Mouse (Mus musculus): ENCODE results near the gene Alb. TPM values are rescaled to one million over a fixed set of nuclear protein-coding genes. Genes with fewer than 3 reads are reported as not detected.

Gene Alb
- 1 to 10 TPM; 2.3 to 4.0 TPM for total RNA-seq (2021)

DNA sequence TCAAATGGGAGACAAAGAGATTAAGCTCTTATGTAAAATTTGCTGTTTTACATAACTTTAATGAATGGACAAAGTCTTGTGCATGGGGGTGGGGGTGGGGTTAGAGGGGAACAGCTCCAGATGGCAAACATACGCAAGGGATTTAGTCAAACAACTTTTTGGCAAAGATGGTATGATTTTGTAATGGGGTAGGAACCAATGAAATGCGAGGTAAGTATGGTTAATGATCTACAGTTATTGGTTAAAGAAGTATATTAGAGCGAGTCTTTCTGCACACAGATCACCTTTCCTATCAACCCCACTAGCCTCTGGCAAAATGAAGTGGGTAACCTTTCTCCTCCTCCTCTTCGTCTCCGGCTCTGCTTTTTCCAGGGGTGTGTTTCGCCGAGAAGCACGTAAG is at the start of gene Alb:
Gene Alb (plus strand): TSS at position 279 of the 400 bp plus-strand sequence.
- DNase-seq, result no peak

DNA sequence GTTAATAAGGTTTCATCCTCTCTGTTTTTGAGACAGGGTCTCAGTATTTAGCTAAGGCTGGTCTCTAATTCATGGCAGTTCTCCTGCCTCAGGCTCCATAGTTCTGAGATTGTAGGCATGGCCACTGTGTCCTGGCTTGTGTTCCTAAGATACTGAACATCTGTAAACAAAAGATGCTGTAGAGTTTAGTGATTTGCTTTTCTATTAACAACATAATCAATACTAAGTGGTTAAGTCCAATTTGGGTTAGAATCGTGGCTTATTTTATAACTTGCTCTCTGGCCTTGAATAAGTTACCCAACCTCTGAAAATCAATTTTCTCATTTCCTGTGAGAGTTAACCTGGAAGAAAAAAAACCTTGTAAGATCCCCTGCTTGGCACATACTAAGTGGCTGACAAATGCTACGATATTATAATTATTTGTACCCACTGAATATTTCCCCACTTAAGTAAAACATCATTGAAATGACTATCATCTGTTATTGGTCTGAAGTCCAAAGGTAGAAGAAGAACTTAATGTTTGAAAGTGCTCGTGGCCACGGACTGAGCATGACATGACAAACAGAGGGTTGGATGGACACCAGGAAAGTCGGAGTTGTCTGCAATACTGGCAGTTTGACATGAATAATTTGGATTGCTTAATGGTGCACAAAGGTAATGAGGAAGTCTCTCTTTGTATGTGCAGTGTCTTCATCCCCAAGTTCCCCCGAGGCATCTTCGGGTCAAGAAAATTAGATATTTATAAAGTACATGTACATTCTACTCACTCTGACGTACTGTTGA is 46.4 kb upstream of the Alb start:
- no peak for DNase-seq

DNA sequence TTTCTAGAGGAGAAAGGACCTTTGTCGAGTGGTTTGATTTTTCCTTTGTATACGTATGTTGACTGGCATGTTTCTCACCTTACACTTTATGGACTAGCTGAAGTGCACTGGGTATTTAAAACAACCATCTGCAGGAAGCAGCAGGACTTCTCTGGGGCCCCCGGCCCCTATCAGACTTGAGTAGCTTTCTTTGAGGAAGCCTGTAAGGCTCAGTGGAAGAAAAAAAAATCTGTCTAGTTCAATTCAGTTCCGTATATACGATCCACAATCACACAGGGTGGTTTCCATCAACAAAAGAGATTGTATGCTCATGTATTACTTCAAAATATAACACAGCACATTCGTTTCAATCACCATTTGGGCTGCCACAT is 45.8 kb upstream of the Alb start:
- DNase-seq, result no peak

DNA sequence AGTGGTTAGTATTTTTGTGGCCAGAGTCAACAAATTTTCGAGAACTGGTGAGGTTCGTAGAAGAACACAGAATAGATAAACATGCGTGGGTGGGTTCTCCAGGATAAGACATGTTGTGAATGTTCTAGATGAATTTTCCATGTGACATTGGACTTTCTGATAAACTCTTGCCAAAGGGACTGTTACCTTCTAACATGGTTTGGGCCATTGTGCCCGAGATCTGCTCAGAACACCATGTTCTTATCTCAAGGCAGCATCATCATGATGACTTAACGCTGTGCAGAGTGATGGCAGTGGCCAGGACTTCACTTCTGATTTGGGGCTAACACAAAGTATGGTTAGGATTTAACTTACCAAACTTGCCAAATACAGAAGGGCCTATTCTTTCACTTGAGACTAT is 36.1 kb upstream of the Alb start:
- DNase-seq, result no peak

DNA sequence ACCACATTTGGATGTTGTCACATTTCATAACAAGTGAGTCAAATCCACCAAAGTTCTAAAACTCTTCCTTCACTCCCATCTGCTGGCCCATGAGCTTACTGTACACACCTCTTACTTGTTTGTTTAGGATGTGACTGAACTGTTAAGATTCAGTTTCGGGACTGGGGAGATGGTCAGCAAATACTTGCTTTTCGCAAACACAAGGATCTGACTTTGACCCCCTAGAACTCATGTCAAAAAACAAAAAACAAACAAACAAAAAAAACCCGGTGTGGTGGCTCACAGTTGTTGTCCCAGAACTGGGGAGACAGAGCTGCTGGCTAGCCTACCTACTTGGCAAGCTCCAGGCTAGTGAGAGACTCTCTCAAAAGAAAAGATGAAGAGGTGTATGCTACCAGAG is 35.5 kb upstream of the Alb start:
- no peak for DNase-seq

DNA sequence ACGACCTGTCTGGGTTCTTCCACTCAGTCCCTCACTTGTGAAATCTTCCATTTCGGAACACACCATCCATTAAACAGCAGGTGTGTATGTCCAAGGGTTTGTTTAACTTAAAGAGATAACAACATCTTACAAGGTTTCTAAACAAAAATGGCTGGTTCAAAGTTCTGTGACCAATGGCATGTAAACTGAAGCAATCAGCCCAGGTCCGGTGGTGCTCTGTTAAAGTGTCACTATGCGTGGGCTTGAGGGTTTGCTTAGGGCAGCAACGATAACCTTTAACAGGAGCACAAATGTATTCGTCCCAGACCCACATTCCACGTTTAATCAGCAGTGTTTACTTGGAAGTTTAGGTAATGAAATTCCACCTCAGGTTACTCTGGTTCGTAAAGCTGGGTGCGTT is 29.6 kb upstream of the Alb start:
- no peak for DNase-seq

DNA sequence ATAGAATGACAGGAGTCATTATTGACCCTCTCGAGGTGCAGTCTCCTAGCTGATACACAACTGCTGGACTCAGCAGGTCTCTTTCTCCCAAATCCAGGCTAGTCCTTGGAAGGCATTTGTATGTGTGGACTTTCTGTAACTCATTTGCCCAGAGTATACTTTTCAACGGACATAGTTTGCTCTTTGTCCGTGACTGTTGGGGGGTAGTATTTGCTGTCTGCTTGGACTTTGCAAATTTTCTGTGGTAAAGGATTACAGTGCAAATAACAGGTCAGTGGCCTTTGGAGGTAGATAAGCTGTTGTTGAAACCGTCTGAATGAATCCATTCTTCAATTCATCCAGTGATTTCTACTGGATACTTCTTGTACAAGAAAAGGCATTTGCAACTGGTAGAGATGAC is 21.5 kb upstream of the Alb start:
- no peak for DNase-seq

DNA sequence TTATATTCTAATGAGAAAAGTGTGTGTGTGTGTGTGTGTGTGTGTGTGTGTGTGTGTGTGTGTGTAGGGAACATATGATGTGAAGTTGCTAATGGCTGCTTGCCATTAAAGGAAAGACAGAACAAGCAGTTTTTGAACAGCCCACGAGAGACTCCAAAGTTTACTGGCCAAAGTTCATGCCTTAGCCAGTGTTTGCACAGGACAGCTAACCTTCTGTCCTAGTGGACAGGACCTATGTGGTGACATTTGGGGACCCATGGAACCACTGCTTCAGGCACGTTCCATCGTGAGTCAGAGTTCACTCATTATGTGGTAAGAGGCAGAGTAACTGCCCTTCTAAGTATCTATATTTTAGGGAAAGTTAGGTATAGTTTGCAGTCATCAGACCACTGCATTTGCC is 13.1 kb upstream of the Alb start:
- DNase-seq, result no peak

DNA sequence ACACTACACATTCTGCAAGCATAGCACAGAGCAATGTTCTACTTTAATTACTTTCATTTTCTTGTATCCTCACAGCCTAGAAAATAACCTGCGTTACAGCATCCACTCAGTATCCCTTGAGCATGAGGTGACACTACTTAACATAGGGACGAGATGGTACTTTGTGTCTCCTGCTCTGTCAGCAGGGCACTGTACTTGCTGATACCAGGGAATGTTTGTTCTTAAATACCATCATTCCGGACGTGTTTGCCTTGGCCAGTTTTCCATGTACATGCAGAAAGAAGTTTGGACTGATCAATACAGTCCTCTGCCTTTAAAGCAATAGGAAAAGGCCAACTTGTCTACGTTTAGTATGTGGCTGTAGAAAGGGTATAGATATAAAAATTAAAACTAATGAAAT is 10.7 kb upstream of the Alb start:
- no peak for DNase-seq

DNA sequence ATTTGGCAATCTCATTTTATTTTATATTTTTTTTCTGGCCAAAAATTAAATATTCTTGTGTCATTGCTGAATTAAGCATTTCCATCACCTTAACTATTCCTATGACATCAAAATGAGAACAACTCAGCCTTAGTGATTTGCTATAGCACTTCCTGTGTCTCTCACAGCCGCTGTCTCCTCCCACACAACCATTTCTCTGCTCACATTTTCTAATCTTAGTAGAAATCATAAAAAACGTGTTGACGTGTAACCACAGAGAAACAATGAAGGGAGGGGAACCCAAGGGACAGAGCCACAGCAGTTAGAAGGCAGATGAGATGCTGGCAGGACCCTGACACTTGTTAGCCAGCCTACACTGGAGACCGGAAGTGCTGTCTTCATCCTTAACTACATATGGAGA is 8.0 kb upstream of the Alb start:
- DNase-seq, result no peak

DNA sequence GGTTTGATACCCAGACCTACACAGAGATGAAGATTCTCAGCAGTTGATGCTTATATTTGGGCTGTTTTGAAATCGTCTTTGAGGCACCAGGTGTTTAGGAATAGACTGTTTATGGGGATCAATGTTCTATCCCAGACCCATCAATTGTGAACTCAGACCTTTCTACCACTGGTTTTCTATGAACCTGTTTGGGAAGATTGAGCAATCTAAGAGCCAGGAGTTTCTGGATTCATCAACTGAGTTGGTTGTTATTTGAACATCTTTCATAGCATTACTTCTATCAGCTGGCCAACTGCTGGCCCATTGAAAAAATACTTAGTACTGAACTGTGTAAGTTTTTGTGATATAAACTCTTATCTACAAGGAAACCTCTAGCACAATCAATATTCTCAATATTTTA is 3.5 kb upstream of the Alb start:
- no peak for DNase-seq

DNA sequence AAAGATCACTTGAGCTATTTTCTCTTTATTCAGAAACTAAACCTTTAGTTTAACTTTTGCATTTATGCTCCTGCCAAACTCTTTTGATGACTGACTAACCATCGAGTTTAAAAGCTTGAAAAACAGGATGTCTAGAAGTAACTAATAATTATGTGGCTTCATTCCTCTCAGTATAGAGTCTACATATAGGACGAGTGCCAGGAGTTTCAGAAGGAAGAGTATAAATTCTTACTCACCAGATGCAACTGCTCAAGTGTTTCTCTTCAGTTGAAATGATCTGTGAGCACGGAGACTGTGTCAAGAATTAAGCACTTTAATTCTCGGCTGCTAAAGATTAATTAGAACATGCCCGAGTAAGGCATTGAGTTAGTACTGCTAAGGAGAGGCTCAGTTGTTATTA is 2.0 kb upstream of the Alb start:
- DNase-seq, result no peak

DNA sequence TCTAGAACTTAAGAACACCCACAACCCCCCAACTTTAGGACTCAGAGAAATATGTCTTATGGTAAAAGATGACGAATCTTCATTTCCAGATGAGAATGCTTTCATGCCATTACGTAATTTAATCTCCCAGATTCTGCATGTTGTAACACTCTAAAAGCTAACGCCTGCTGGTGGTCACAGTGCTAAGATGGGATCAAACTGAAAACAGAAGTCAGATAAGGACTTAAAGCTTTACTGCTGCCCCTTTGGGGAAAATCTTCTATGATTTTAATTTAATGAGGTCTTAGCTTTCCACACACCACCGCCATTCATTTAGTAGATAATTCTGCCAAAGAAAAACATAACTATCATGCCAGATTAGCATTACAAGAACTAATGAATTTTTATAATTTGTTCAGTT is 6.1 kb downstream of the Alb start:
- DNase-seq, result no peak

DNA sequence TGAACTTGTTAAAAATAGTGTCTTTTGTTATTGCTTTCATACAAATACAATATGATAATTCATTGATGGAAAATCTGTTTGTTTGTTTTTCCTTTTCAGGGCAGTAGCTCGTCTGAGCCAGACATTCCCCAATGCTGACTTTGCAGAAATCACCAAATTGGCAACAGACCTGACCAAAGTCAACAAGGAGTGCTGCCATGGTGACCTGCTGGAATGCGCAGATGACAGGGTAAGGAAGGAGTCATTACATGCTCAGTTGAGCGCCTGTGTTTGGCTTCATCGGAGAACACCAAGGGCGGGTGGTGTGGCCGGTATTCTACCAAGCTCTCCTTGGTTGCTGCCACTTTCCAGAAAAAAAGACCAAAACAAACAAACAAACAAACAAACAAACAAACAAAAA is 6.5 kb downstream of the Alb start:
- no peak for DNase-seq

DNA sequence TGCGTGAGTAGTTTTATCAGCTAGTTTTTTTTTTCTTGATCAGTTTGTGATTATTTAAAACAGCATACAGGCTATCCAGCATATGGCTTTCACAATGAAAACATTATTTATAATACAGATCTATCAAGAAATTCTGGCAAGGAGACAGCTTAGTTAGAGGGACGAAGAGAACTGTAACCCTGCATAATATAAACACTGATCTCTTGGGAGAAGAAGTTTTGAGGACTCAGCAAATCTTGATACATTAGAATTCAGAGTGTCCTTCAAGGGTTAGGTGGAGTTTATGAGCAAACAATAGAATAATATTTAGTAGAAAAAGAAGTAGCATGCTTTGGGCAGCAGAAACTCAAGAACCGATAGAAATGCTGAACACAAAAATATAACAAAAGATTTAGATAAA is 10.1 kb downstream of the Alb start:
- DNase-seq, result no peak

DNA sequence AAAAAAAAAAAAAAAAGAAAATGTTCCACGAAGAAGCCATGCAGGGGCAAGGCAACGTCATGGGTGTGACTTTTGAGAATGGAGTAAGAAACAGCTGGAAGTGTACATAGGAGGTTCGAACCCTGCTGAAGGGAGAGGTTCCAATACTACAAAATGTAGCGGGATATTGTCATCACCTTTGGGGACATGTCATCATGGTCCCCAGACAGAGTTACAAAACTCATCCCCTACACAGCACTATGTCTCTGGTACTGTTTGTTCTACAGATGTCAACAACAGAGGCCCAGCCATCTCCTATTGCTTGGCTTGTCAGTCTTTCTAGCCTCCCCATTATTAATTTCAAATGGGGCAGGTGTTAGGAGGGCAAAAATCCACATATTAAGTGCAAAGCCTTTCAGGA is 13.2 kb downstream of the Alb start:
- no peak for DNase-seq

DNA sequence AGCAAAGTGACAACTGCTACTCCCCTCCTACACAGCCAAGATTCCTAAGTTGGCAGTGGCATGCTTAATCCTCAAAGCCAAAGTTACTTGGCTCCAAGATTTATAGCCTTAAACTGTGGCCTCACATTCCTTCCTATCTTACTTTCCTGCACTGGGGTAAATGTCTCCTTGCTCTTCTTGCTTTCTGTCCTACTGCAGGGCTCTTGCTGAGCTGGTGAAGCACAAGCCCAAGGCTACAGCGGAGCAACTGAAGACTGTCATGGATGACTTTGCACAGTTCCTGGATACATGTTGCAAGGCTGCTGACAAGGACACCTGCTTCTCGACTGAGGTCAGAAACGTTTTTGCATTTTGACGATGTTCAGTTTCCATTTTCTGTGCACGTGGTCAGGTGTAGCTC is 13.7 kb downstream of the Alb start:
- DNase-seq, result no peak

DNA sequence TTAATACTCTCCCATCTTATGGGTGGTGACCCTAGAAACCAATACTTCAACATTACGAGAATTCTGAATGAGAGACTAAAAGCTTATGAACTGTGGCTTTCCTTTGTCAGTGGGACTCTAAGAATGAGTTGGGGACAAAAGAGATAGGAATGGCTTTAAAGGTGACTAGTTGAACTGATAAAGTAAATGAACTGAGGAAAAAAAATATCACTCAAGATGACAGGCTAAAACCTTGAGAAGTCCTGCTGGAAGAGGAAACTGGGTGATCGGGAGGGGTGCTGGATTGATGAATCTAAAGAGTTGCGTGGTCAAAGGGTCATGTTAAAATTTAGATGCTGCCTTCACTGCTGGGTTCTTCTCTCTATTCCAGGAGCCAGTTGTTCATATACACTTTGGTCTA is 16.0 kb downstream of the Alb start:
- DNase-seq, result no peak

DNA sequence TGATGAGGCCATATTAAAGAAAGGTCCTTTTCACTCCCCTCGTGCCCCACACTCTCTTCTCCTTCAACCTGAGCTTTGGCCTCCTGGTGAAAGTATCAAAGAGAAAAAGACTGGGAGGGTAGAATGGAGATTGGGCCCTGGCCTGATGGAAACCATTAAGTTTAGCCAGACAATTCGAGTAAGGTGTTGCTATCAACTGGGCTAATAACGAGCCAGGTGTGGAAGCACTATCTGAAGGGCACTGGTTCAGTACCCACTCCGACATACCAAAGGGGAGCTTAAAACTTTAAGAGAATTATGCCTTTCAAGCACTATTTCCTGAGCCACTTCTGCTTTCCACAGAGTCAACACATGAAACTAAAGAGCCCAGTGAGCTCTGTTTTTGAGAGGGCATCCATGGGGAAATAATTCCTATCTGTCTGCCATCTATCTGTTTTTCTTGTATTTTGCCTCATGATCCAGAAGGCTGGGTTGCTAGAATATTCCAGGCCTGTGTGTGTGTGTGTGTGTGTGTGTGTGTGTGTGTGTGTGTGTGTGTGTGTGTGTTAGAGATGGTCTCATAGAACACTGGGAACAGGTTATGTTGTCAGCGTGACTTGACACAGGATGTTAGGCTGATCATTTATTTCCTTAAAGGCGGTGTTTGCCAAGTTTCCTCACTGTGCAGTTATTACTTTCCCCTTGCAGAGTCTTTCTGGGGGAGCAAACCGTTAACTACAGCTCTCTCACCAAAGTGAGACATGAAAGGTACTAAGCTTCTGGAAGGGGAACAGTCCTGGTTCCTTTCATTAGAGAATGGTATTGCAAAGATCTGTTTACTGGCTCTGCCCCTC is 16.8 kb downstream of the Alb start:
- DNase-seq, result no peak

DNA sequence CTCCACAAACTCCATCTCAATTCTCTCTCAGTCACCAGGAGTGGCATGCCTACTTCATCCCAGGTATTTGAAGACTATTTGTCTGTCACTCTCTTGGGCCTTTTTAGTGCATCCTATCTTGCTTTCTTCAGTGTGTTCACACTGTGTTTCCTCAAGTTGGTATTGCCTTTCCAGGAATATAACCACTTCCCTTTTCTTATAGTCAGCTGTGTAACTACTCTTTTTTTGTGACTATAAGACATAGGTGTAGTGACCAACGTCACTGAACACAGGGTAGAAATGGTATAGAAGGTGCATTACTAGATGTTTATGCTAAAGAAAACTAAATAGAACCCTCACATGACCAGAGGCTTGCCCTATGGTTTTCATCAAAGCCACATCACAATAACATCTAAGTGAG is 18.2 kb downstream of the Alb start:
- no peak for DNase-seq

DNA sequence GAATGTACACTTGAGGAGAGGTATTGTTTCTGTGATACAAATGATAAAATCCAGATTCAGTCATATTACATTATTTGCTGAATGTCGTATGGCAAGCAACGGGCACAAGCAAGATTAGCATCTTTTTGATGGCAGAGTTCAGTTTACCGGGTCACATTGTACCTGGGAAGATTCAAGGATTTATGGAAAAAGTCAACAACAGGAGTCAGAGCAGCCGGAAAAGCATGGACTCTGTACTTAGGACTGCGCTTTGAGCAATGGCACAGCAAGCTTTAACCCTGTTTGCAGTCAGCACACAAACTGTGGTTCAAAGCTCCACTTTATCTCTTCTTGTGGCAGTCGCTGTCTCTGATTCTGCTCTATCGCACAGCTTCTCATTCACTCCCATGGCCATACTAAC is 24.9 kb downstream of the Alb start:
- DNase-seq, result no peak

DNA sequence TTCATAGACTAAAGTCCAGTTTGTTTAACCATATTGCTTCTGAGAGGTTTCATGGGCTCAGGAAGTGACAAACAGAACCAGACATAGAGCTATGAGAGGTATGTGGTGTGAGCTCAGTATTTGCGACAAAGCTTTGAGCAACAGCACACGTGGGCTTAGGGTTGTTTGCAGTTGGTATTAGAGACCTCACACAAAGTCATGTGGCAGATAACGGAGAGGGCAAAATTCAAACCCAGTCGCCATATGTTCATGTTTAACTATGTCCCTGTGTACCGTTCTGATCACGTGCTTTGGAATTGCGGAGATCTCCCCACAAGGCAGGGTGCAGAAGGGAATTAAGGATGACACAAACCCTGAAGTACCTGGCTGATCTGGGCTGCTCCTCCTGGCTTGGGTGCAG is 27.6 kb downstream of the Alb start:
- DNase-seq, result no peak

DNA sequence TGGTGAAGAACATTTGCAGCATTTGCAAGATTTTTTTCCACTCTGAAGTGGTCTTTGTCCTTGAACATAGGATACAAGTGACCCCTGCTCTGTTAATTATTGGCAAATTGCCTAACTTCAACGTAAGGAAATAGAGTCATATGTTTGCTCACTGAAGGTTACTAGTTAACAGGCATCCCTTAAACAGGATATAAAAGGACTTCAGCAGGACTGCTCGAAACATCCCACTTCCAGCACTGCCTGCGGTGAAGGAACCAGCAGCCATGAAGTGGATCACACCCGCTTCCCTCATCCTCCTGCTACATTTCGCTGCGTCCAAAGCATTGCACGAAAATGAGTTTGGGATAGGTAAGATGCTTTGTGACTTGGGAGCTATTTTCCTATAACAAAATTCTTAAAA is 29.8 kb downstream of the Alb start, which contains the start of gene Afp:
Gene Afp (plus strand): TSS at position 220 of the 400 bp plus-strand sequence.
- DNase-seq, result no peak

DNA sequence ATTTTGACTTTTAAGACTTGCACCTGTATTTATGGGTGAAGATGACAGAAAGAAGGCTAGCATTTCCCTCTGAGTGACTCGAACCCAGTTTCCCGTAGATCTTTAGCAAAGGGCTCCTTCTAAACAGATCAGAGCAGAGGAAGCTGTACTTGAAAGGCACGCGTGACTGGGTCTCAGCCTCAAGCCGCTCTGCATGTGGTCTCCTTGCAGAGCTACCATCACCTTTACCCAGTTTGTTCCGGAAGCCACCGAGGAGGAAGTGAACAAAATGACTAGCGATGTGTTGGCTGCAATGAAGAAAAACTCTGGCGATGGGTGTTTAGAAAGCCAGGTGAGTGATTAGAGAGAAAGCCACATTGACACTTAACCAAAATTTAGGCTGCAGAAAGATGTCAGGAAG is 31.7 kb downstream of the Alb start:
- no peak for DNase-seq
